In genomic region chr13:67728641-67729318, GRCm38 (mm10) we compare ENCODE assay signal across 8 mouse cellular contexts. TPM values are rescaled to one million over a fixed set of nuclear protein-coding genes. Genes with fewer than 3 reads are reported as not detected.
A peak's percentile ranks its signal among the peaks of the same experiment; 100 is the strongest.
DNase-seq lines count a peak whose midpoint lies in the region; ATAC-seq lines count a peak whose summit lies in the region.

Gene Zfp65, minus strand, starts transcription at chr13:67729173.

- H3K27ac ChIP-seq in hindbrain, embryonic 10.5 days: peak within 1 kb of the TSS; percentile 89
- no peak within 1 kb of the TSS for H3K27ac ChIP-seq in lung, embryonic 16.5 days (ENCODE audit: low read length)

- WGBS in hindbrain, embryonic 10.5 days: 5% methylated on average over 20 of the region's 21 CpGs
- 6% methylated on average over 16 of the region's 21 CpGs for WGBS in lung, embryonic 16.5 days

- 0 out of 2 replicates have a peak, but pooled peaks cover 5% of the 10 kb centered on the region for H3K4me1 ChIP-seq in hindbrain, embryonic 10.5 days (replicated peaks)
- no peaks in the 10 kb centered on the region for H3K4me1 ChIP-seq in lung, embryonic 16.5 days (replicated peaks; ENCODE audit: control insufficient read depth, insufficient read depth, low read length)

- peaks cover 7% of the 10 kb centered on the region; the same call in 1 of the 2 replicates for H3K9me3 ChIP-seq in hindbrain, embryonic 10.5 days
- H3K9me3 ChIP-seq in lung, embryonic 16.5 days (ENCODE audit: control insufficient read depth, low read length): no peaks in the 10 kb centered on the region

- peak within 1 kb of the TSS; percentile 74 for H3K9ac ChIP-seq in lung, embryonic 16.5 days (ENCODE audit: low read length)

- peak; percentile 91 for ATAC-seq in lung, embryonic 16.5 days (ENCODE audit: low read depth)

- no peaks in the 10 kb centered on the region for H3K27me3 ChIP-seq in hindbrain, embryonic 10.5 days (ENCODE audit: insufficient read depth, poor library complexity, severe bottlenecking)
- H3K27me3 ChIP-seq in lung, embryonic 16.5 days (ENCODE audit: control insufficient read depth, insufficient read depth, low read depth, low read length): no peaks in the 10 kb centered on the region

- DNase-seq in MN1 (ENCODE audit: low spot score): peak; percentile 75
- peak; percentile 60 for DNase-seq in cerebellum, adult 8-10 months
- DNase-seq in frontal cortex, adult 2 months (ENCODE audit: extremely low spot score in 1 of 2, low spot score in 1 of 2): peak; percentile 52 to 75
- peak; percentile 68 for DNase-seq in hindbrain, embryonic 10.5 days (ENCODE audit: low spot score)
- DNase-seq in layer of hippocampus, postnatal 10 days (ENCODE audit: low spot score in 2 of 2): peak; percentile 40 to 62
- DNase-seq in ovary, adult 18-20 months (ENCODE audit: low spot score): peak; percentile 36
- peak; percentile 38 for DNase-seq in thymus, postnatal 14 days

- no peaks in the 10 kb centered on the region for H3K36me3 ChIP-seq in hindbrain, embryonic 10.5 days
- no peaks in the 10 kb centered on the region for H3K36me3 ChIP-seq in lung, embryonic 16.5 days (ENCODE audit: control insufficient read depth, insufficient read depth, low read length)

- H3K4me3 ChIP-seq in hindbrain, embryonic 10.5 days: peak within 1 kb of the TSS; percentile 68
- H3K4me3 ChIP-seq in lung, embryonic 16.5 days (ENCODE audit: low read length): peak within 1 kb of the TSS; percentile 69

- peak within 1 kb of the TSS; percentile 67 for H3K4me2 ChIP-seq in lung, embryonic 16.5 days (ENCODE audit: low read depth, low read length)

RNA-seq across cellular contexts. Expression of gene Zfp65, which starts in this region (rescaled TPM):
- 4.5 and 5.0 TPM in 2 replicates for polyA plus RNA-seq in frontal cortex, adult 2 months (2012; rRNA removed)
- 5.0 and 6.0 TPM in 2 replicates for polyA plus RNA-seq in hindbrain, embryonic 10.5 days (2016; fragmentation: Nextera tagmentation; extraction: Ambion mirVana)
- total RNA-seq in layer of hippocampus, postnatal 10 days (2021): 10 to 100 TPM; 14.8 to 16.1 TPM
- polyA plus RNA-seq in lung, embryonic 16.5 days (2015; fragmentation: Nextera tagmentation; extraction: Ambion mirVana): 5.6 and 6.8 TPM in 2 replicates
